Mouse (Mus musculus): ENCODE measurements around the gene Adprm.

- TF ChIP-seq UBTF (IDR thresholded peaks at IDR 0.05; ENCODE audit: low read depth, low read length) (no peak), NELFE (IDR thresholded peaks at IDR 0.05; ENCODE audit: low read depth, low read length) (no peak), BHLHE40 (IDR thresholded peaks at IDR 0.05; ENCODE audit: low read depth, low read length) (no peak), CTCF (conservative IDR thresholded peaks at IDR 0.05 in 1 of 2, IDR thresholded peaks at IDR 0.05 in 1 of 2; ENCODE audit: low read depth in 2 of 2, low read length in 2 of 2) (no peak), E2F4 (IDR thresholded peaks at IDR 0.05; ENCODE audit: insufficient replicate concordance, low read depth, low read length) (no peak), POLR2A (IDR thresholded peaks at IDR 0.05; ENCODE audit: low read depth, low read length) (no peak), TCF12 (IDR thresholded peaks at IDR 0.05; ENCODE audit: low read depth, low read length) (no peak), CHD2 (IDR thresholded peaks at IDR 0.05; ENCODE audit: low read length) (no peak), ZC3H11A (IDR thresholded peaks at IDR 0.05; ENCODE audit: low read depth, low read length) (no peak), CHD1 (IDR thresholded peaks at IDR 0.05; ENCODE audit: low read depth, low read length) (no peak)
Measured at GRCm38 (mm10) chr11:67040483-67040882, 11.9 kb downstream of the Adprm start.

Measured in CH12.LX (cell line).